Mouse (Mus musculus): Measurements from ENCODE around the gene Cald1. TPM values are rescaled to one million over a fixed set of nuclear protein-coding genes. Genes with fewer than 3 reads are reported as not detected.

Gene Cald1
- polyA plus RNA-seq, 1 experiment from 2014 or later: 164 TPM

DNA sequence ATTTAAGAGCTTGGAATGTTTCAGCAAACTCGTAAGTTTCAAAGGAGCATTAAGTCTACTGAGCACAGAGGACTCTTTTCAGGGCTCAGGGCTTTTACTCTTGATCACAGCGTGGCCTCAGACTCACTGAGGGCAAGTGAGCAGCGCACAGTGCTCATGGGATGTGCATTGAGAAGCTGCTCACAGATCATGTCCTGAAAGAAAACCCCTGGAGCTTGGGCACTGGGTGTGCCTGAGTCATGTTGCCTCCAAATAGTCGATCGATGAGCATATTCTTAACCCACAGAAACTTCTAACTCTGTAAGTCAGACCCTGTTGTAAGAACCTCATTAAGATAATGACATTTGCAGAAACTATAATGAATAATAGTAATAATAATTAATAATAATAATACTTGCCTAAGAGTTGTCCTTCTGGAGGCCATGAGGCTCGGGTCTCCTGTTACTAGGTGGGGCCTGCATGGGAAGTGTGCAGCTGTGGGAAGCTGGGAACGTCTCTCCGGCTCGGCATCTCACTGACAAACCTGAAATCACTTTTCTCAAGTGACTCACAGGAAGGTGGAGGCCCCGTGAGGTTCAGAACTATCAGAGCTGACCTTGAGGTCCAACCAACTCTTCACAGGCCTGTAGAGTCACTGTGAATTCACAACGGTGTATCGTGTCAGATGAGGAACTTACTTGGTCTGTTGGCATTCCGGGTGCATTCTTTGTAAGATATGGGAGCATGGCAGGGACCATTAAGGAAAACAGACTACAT is 136.8 kb downstream of the Cald1 start:
- Histone ChIP-seq H3K27me3 (no peaks in the 10 kb centered on the region), H3K4me1 (replicated peaks) (peaks cover 18% of the 10 kb centered on the region), H3K9me3 (replicated peaks) (no peaks in the 10 kb centered on the region), H3K27ac (peak overlapping the region; percentile 11; the same call in 1 of the 2 replicates), H3K9ac (no peak overlapping the region), H3K4me2 (no peak overlapping the region), H3K4me3 (no peak overlapping the region), H3K36me3 (no peaks in the 10 kb centered on the region)
- WGBS: 49% methylated on average over 13 of the region's 13 CpGs
- ATAC-seq (replicated peaks; ENCODE audit: insufficient number of reproducible peaks, insufficient read depth, low FRiP score, low read depth): no peak

DNA sequence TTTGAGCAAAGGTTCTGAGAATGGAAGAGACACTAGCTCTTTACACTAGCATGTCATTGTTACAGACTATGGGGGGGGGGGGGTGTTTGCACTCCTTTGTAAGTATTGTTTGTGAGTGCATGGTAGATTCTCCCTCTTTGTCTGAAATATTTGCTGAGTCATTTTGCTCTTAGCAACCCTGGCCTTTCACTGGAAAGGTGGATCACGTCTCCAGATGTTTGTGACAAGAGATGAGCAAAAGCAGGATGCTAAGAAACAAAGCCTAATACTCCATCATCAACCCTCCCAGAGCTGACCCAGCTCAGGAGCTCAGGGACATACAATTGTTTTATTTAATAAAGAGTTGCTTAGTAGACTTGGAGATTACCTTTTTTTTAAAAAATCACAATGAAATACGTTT is 138.6 kb downstream of the Cald1 start:
- Histone ChIP-seq H3K9me3 (replicated peaks) (no peaks in the 10 kb centered on the region), H3K27ac (no peak overlapping the region), H3K4me3 (no peak overlapping the region), H3K4me2 (no peak overlapping the region), H3K36me3 (peaks cover 4% of the 10 kb centered on the region), H3K9ac (no peak overlapping the region), H3K4me1 (replicated peaks) (peaks cover 10% of the 10 kb centered on the region), H3K27me3 (no peaks in the 10 kb centered on the region)
- ATAC-seq (replicated peaks; ENCODE audit: insufficient number of reproducible peaks, insufficient read depth, low FRiP score, low read depth): no peak
- 63% methylated on average over 2 of the region's 2 CpGs for WGBS

- no peaks in the 10 kb centered on the region; the same call in 1 of the 2 replicates for H3K4me1 ChIP-seq (replicated peaks)
- H3K36me3 ChIP-seq: peaks cover 35% of the 10 kb centered on the region
- no peak overlapping the region for H3K4me3 ChIP-seq
- 64% methylated on average over 4 of the region's 4 CpGs for WGBS
- ATAC-seq (replicated peaks; ENCODE audit: insufficient number of reproducible peaks, insufficient read depth, low FRiP score, low read depth): no peak
- no peak overlapping the region for H3K27ac ChIP-seq
- H3K4me2 ChIP-seq: no peak overlapping the region
- no peaks in the 10 kb centered on the region for H3K27me3 ChIP-seq
- no peak overlapping the region for H3K9ac ChIP-seq
- H3K9me3 ChIP-seq (replicated peaks): no peaks in the 10 kb centered on the region
Observed at GRCm38 (mm10) chr6:34743946-34744345, 145.6 kb downstream of the Cald1 start.

- H3K36me3 ChIP-seq: peaks cover 29% of the 10 kb centered on the region
- H3K27me3 ChIP-seq: no peaks in the 10 kb centered on the region
- ATAC-seq (replicated peaks; ENCODE audit: insufficient number of reproducible peaks, insufficient read depth, low FRiP score, low read depth): no peak
- no peak overlapping the region for H3K27ac ChIP-seq
- no peak overlapping the region for H3K9ac ChIP-seq
- H3K9me3 ChIP-seq (replicated peaks): no peaks in the 10 kb centered on the region
- no peak overlapping the region for H3K4me3 ChIP-seq
- H3K4me1 ChIP-seq (replicated peaks): peaks cover 14% of the 10 kb centered on the region
- 64% methylated on average over 6 of the region's 6 CpGs for WGBS
- H3K4me2 ChIP-seq: no peak overlapping the region
Observed at GRCm38 (mm10) chr6:34747846-34748245, 149.5 kb downstream of the Cald1 start.

GRCm38 (mm10) chr6:34748566-34748965 is 150.3 kb downstream of the Cald1 start:
- Histone ChIP-seq H3K27ac (no peak overlapping the region), H3K4me2 (no peak overlapping the region), H3K9ac (no peak overlapping the region), H3K27me3 (no peaks in the 10 kb centered on the region), H3K9me3 (replicated peaks) (no peaks in the 10 kb centered on the region), H3K36me3 (peaks cover 24% of the 10 kb centered on the region), H3K4me1 (replicated peaks) (peaks cover 14% of the 10 kb centered on the region), H3K4me3 (no peak overlapping the region)
- ATAC-seq (replicated peaks; ENCODE audit: insufficient number of reproducible peaks, insufficient read depth, low FRiP score, low read depth): no peak
- 81% methylated on average over 11 of the region's 11 CpGs for WGBS

GRCm38 (mm10) chr6:34749526-34749925 is 151.2 kb downstream of the Cald1 start:
- no peak for ATAC-seq (replicated peaks; ENCODE audit: insufficient number of reproducible peaks, insufficient read depth, low FRiP score, low read depth)
- Histone ChIP-seq H3K4me3 (no peak overlapping the region), H3K4me2 (no peak overlapping the region), H3K27ac (no peak overlapping the region), H3K27me3 (no peaks in the 10 kb centered on the region), H3K4me1 (replicated peaks) (peaks cover 14% of the 10 kb centered on the region), H3K36me3 (peaks cover 24% of the 10 kb centered on the region), H3K9ac (no peak overlapping the region), H3K9me3 (replicated peaks) (no peaks in the 10 kb centered on the region)
- whole genome bisulfite sequencing: 63% methylated on average over 6 of the region's 6 CpGs

DNA sequence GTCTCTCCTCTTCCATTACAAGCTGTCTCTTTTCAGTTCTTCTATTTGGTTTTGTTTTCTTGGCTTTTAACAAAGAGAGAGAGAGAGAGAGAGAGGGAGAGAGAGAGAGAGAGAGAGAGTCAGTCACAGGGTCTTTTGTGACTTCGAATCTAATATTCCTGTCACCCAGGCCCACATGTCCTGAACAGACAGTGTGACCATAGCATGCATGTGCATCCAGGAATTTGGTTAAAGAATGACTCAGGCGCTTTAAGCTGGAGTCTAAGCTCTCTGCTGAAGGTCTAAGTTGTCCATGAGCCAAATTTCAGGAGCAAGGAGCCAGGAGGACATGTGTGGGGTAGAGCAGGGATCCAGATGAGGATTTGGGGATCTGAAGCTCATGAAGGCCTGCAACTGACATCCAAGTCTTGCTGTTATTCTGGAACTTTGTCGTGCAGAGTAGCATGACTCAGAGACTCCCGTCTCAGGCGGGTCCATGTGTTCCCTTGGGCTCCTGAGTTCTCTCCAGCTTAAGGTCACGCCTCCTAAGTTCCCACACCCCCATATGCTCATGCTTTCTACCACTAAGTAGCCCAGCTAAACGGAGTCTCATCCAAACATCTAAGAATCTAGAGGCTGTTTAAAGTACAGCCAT is 152.3 kb downstream of the Cald1 start:
- no peak overlapping the region for H3K4me3 ChIP-seq
- ATAC-seq (replicated peaks; ENCODE audit: insufficient number of reproducible peaks, insufficient read depth, low FRiP score, low read depth): no peak
- H3K9me3 ChIP-seq (replicated peaks): no peaks in the 10 kb centered on the region
- peaks cover 14% of the 10 kb centered on the region for H3K4me1 ChIP-seq (replicated peaks)
- no peak overlapping the region for H3K4me2 ChIP-seq
- peaks cover 27% of the 10 kb centered on the region for H3K36me3 ChIP-seq
- WGBS: 60% methylated on average over 7 of the region's 7 CpGs
- H3K27ac ChIP-seq: peak overlapping the region; percentile 47
- no peak overlapping the region for H3K9ac ChIP-seq
- no peaks in the 10 kb centered on the region for H3K27me3 ChIP-seq

DNA sequence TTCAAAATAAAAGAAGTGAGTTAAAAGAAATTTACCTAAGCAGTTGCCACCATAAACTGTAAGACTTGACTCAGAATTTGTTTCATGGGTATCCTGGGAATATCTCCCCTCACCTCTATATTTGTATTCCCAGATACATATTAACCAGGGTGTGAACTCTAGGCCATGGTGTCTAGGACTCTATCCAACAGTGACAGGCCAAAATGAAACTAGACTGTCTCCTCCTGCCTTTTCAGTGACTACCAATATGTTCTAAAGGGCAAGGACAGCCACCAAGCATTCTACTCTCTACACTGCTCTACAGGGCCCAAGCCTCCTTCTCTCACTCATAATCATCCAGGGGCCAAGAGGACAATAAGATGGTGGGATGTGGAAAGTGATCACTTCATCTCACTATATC is 153.3 kb downstream of the Cald1 start:
- Histone ChIP-seq H3K27me3 (no peaks in the 10 kb centered on the region), H3K27ac (no peak overlapping the region), H3K4me2 (no peak overlapping the region), H3K9me3 (replicated peaks) (no peaks in the 10 kb centered on the region), H3K9ac (no peak overlapping the region), H3K4me1 (replicated peaks) (peaks cover 14% of the 10 kb centered on the region), H3K36me3 (peaks cover 33% of the 10 kb centered on the region), H3K4me3 (no peak overlapping the region)
- ATAC-seq (replicated peaks; ENCODE audit: insufficient number of reproducible peaks, insufficient read depth, low FRiP score, low read depth): no peak

GRCm38 (mm10) chr6:34754448-34754847 is 156.1 kb downstream of the Cald1 start:
- Histone ChIP-seq H3K36me3 (peaks cover 47% of the 10 kb centered on the region), H3K9me3 (replicated peaks) (no peaks in the 10 kb centered on the region)
- 28% methylated on average over 5 of the region's 5 CpGs for WGBS

GRCm38 (mm10) chr6:34758340-34758739 is 160.0 kb downstream of the Cald1 start:
- Histone ChIP-seq H3K36me3 (peaks cover 67% of the 10 kb centered on the region), H3K4me1 (replicated peaks) (no peaks in the 10 kb centered on the region), H3K27me3 (no peaks in the 10 kb centered on the region), H3K4me3 (no peak overlapping the region), H3K9me3 (replicated peaks) (no peaks in the 10 kb centered on the region), H3K9ac (no peak overlapping the region), H3K27ac (no peak overlapping the region), H3K4me2 (no peak overlapping the region)
- WGBS: 78% methylated on average over 2 of the region's 2 CpGs
- no peak for ATAC-seq (replicated peaks; ENCODE audit: insufficient number of reproducible peaks, insufficient read depth, low FRiP score, low read depth)

More at GRCm38 (mm10) chr6:34754448-34754847, 156.1 kb downstream of the Cald1 start:
- no peak for ATAC-seq (replicated peaks; ENCODE audit: insufficient number of reproducible peaks, insufficient read depth, low FRiP score, low read depth)
- Histone ChIP-seq H3K4me1 (replicated peaks) (peaks cover 11% of the 10 kb centered on the region), H3K4me3 (no peak overlapping the region), H3K9ac (no peak overlapping the region), H3K27ac (no peak overlapping the region), H3K27me3 (no peaks in the 10 kb centered on the region), H3K4me2 (no peak overlapping the region)

DNA sequence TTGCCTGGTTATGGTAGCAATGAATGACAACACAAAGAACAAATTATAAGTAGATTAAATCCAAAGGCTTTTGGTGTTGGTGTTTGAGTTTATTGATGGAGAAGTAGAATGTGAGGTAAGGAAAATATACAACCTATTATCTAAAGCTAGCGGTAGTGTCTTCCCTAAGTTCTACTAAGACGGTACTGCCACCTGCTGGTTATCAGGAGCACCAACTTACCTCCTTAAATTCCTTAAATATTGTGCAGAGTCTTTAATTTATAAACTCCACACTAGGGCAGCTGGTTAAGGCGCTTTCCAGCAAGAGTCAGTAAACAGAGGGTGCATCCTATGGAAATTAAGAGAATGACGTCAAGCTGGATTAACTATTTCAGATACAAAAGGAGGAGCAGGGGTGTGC is 161.7 kb downstream of the Cald1 start:
- H3K27me3 ChIP-seq: no peaks in the 10 kb centered on the region
- H3K4me3 ChIP-seq: no peak overlapping the region
- no peak overlapping the region for H3K27ac ChIP-seq
- H3K4me1 ChIP-seq (replicated peaks): no peaks in the 10 kb centered on the region
- no peak overlapping the region for H3K9ac ChIP-seq
- 41% methylated on average over 4 of the region's 4 CpGs for WGBS
- H3K9me3 ChIP-seq (replicated peaks): no peaks in the 10 kb centered on the region
- peaks cover 83% of the 10 kb centered on the region for H3K36me3 ChIP-seq
- no peak for ATAC-seq (replicated peaks; ENCODE audit: insufficient number of reproducible peaks, insufficient read depth, low FRiP score, low read depth)
- no peak overlapping the region for H3K4me2 ChIP-seq

DNA sequence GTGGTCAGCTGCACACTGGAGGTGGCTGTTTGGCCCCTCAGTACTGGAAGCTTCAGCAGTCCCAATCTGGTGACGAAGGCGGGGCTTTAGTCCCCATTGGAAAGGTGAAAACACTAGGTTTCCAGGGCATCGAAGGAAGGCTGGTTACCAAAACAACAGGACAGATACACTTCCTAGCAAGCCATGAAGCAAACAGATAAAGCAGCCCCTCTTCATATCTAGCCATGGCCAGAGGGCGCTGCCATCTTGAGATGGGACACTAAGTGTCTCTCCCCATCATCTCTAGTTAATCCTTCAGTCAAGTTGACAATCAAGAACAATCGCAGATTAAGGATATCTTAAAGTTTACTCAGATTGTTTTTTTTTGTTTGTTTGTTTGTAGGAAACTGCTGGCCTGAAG is 167.4 kb downstream of the Cald1 start:
- Histone ChIP-seq H3K4me3 (no peak overlapping the region), H3K27ac (no peak overlapping the region), H3K9ac (no peak overlapping the region), H3K36me3 (peaks cover 75% of the 10 kb centered on the region), H3K27me3 (no peaks in the 10 kb centered on the region), H3K4me1 (replicated peaks) (peaks cover 8% of the 10 kb centered on the region), H3K4me2 (no peak overlapping the region), H3K9me3 (replicated peaks) (no peaks in the 10 kb centered on the region)
- no peak for ATAC-seq (replicated peaks; ENCODE audit: insufficient number of reproducible peaks, insufficient read depth, low FRiP score, low read depth)
- 86% methylated on average over 5 of the region's 5 CpGs for WGBS
